Mouse (Mus musculus) C2C12 (cell line): ENCODE measurements around the gene B3glct.

ENCODE experiments used
- CTCF ChIP-seq: IDR thresholded peaks from one replicate; pipeline ENCODE4 v1.5.1; 2011; ENCODE audit not compliant: control insufficient read depth, insufficient read depth, insufficient read length
- FOSL1 ChIP-seq: IDR thresholded peaks from one replicate; pipeline ENCODE4 v1.8.0; 2011; ENCODE audit warnings: mild to moderate bottlenecking, low read length; ENCODE audit not compliant: poor library complexity, insufficient read depth, severe bottlenecking
- MAX ChIP-seq: IDR thresholded peaks from one replicate; pipeline ENCODE4 v1.6.1; 2011; ENCODE audit warnings: mild to moderate bottlenecking, control low read depth
- MYOD1 ChIP-seq: IDR thresholded peaks from one replicate; pipeline ENCODE4 v1.6.1; 2011; ENCODE audit warnings: low read depth; ENCODE audit not compliant: control insufficient read depth, insufficient read length
- MYOG ChIP-seq: IDR thresholded peaks from one replicate; pipeline ENCODE4 v1.6.1; 2011; ENCODE audit not compliant: control insufficient read depth, insufficient read length; ENCODE audit errors: extremely low read depth
- USF1 ChIP-seq: IDR thresholded peaks from one replicate; pipeline ENCODE4 v1.6.1; 2011; ENCODE audit warnings: low read depth, mild to moderate bottlenecking, control low read depth, moderate library complexity

DNA sequence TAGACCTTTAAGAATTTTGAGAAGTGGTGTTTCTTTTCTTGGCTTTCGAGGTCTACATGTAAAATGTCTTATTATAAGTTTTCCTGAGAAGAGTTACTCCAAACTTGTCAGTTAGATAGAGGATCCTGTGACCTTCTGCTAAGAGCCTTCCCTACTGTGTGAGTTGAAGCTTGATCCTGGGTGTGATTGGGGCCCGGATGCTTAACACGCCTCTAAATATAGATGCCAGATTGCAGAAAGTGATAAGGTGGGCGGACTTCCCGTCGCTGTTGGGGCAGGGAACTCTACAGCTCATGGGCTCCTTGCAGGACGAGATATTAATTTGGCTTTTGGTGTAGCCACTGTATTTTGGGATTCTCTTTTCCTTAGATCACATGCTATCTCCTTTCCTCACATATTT is 98.0 kb downstream of the B3glct start:
- TF ChIP-seq MYOD1 (no peak), CTCF (no peak), MYOG (no peak), MAX (no peak), USF1 (no peak), FOSL1 (no peak)
